Mouse (Mus musculus) spleen, adult 10 weeks (tissue): ENCODE data around the gene Grm7. TPM values are rescaled to one million over a fixed set of nuclear protein-coding genes. Genes with fewer than 3 reads are reported as not detected.

ENCODE experiments used
- polyA plus RNA-seq: library from polyadenylated mRNA; stranded (reverse); fragments of 350-450 nt; fragmentation: Illumina TruSeq; extraction: RNeasy Lipid Tissue Mini Kit (QIAGEN cat#74804); gene quantifications from one replicate; pipeline ENCODE4 v1.2.3, GENCODE M21; 2015; ENCODE audit warnings: low replicate concordance; ENCODE audit not compliant: insufficient read depth

The Grm7 gene
- polyA plus RNA-seq = not detected

DNA sequence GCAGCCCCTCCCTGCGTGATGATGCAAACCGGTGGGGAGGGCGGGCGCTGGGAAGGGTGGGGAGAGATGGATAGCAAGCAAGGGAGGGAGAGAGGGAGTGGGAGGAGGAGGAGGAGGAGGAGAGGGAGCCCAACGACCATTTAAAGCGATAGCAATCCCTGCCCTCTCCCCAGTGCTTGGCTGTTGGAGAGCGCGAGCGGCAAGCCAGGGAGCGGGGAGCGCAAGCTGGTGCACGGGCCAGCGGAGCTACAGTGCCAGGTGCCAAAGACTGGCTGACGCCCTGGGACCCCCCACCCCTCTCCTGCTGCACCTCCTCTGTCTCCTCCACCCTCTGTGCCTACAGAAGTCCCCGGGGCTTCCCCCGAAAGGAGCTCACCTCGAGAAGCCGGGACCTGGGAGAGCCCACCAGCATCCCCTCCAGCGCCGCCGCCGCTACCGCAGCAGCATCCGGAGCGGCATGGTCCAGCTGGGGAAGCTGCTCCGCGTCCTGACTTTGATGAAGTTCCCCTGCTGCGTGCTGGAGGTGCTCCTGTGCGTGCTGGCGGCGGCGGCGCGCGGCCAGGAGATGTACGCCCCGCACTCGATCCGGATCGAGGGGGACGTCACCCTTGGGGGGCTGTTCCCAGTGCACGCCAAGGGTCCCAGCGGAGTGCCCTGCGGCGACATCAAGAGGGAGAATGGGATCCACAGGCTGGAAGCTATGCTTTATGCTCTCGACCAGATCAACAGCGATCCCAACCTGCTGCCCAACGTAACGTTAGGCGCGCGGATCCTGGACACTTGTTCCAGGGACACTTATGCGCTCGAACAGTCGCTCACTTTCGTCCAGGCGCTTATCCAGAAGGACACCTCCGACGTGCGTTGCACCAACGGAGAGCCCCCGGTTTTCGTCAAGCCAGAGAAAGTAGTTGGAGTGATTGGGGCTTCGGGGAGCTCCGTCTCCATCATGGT, at the start of gene Grm7:
Grm7 (plus strand) TSS at position 171 of the 951 bp plus-strand sequence.

